Mouse (Mus musculus) lung, embryonic 15.5 days (tissue): ENCODE results near the gene Gm21173. TPM values are rescaled to one million over a fixed set of nuclear protein-coding genes. Genes with fewer than 3 reads are reported as not detected.
"Not testable (repeated sequence)": the region's sequence is repeated elsewhere in the genome, so short reads cannot be mapped to it uniquely, and the experiment has no call there.

ENCODE experiments used
- ATAC-seq: fragments of 200-750 bp; cut with Nextera tagmentation; 2 replicates; pipeline ENCODE4 v1.8.0; 2017; ENCODE audit warnings: moderate number of reproducible peaks, borderline replicate concordance; ENCODE audit not compliant: low FRiP score, low TSS enrichment; ENCODE audit errors: extremely low read depth
- H3K27ac ChIP-seq: fragments of 300-500 bp; sonication (generic); 2 replicates; pipeline ENCODE4 v1.5.1; 2015; ENCODE audit warnings: moderate library complexity, mild to moderate bottlenecking, inconsistent platforms
- H3K27me3 ChIP-seq: fragments of 300-500 bp; sonication (generic); 2 replicates; pipeline ENCODE4 v1.6.1; 2015; ENCODE audit warnings: inconsistent platforms
- H3K36me3 ChIP-seq: fragments of 300-500 bp; sonication (generic); 2 replicates; pipeline ENCODE4 v1.6.1; 2015; ENCODE audit warnings: inconsistent platforms
- H3K4me1 ChIP-seq: fragments of 300-500 bp; sonication (generic); 2 replicates; pipeline ENCODE4 v1.6.1; 2015; ENCODE audit warnings: inconsistent platforms
- H3K4me2 ChIP-seq: fragments of 300-500 bp; sonication (generic); 2 replicates; pipeline ENCODE4 v1.6.1; 2015; ENCODE audit warnings: inconsistent platforms, mild to moderate bottlenecking, moderate library complexity
- H3K4me3 ChIP-seq: fragments of 300-500 bp; sonication (generic); 2 replicates; pipeline ENCODE4 v1.5.1; 2015; ENCODE audit warnings: mild to moderate bottlenecking, inconsistent platforms
- H3K9ac ChIP-seq: fragments of 300-500 bp; sonication (generic); 2 replicates; pipeline ENCODE4 v1.6.1; 2015; ENCODE audit warnings: inconsistent platforms
- H3K9me3 ChIP-seq: fragments of 300-500 bp; sonication (generic); 2 replicates; pipeline ENCODE4 v1.6.1; 2016; ENCODE audit warnings: inconsistent platforms
- WGBS: fragments of 180-500 bp; shearing (Covaris S2); methylation state at CpG from one replicate; pipeline ENCODE4 v1.1.7; 2015; 5-methylcytosine and 5-hydroxymethylcytosine counted together
- polyA plus RNA-seq: library from polyadenylated mRNA; unstranded; fragments of >200 nt; fragmentation: Nextera tagmentation; extraction: Ambion mirVana; gene quantifications from 2 replicates; pipeline ENCODE4 v1.2.1, GENCODE M21; 2015

Gm21173 gene
- not detected in 2 replicates for polyA plus RNA-seq

GRCm38 (mm10) chrY:76761300-76761699, at the start of gene Gm21173:
TSS of gene Gm21173 (plus strand) at chrY:76761600.
- not testable (repeated sequence) for H3K4me1 ChIP-seq, H3K9ac ChIP-seq, H3K27ac ChIP-seq, H3K4me2 ChIP-seq, H3K36me3 ChIP-seq, H3K4me3 ChIP-seq, H3K27me3 ChIP-seq, ATAC-seq, H3K9me3 ChIP-seq
- WGBS = no CpG with 5 or more reads among the region's 5 CpGs
